Mouse (Mus musculus): ENCODE data around the gene Uts2. TPM values are rescaled to one million over a fixed set of nuclear protein-coding genes. Genes with fewer than 3 reads are reported as not detected.
A peak's percentile ranks its signal among the peaks of the same experiment; 100 is the strongest.

The Uts2 gene
- not detected in 2 replicates for polyA plus RNA-seq (2014; fragmentation: Nextera tagmentation; extraction: Ambion mirVana)

DNA sequence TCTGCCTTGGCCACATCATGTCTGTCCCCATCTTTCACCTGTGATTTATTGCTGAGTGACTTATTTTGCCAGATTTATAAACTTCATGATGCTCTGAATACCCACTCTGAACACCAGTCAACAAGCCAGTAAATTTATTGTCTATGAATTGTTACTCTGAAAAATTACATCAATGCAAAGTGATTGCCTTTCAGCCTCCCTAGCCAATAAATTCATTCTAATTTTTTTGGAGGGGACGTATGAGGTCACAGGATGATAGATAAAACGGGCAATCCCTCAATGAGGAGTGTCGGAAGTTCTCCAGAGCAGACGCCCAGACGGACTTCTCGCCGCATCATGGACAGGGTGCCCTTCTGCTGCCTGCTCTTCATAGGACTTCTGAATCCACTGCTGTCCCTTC is at the start of gene Uts2:
TSS of gene Uts2 (plus strand) at position 301 of the 400 bp plus-strand sequence.
- no peak within 1 kb of the TSS for H3K27ac ChIP-seq (ENCODE audit: low read depth, low read length)
- no peak within 1 kb of the TSS for H3K4me3 ChIP-seq (ENCODE audit: low read depth, low read length)
- H3K27me3 ChIP-seq (ENCODE audit: control insufficient read depth, insufficient read depth, low read length), result no peaks in the 10 kb centered on the region
- H3K4me1 ChIP-seq (replicated peaks; ENCODE audit: control insufficient read depth, insufficient read depth, low read length), result no peaks in the 10 kb centered on the region
- H3K9me3 ChIP-seq (ENCODE audit: control insufficient read depth, low read length), result no peaks in the 10 kb centered on the region
- H3K4me2 ChIP-seq (ENCODE audit: low read depth, low read length, severe bottlenecking), result no peak within 1 kb of the TSS
- H3K36me3 ChIP-seq (ENCODE audit: control insufficient read depth, insufficient read depth, low read length), result no peaks in the 10 kb centered on the region
- DNase-seq (ENCODE audit: low spot score), result no peak
- WGBS, result 90% methylated on average over 7 of the region's 7 CpGs
- H3K9ac ChIP-seq (ENCODE audit: low read length), result no peak within 1 kb of the TSS
- ATAC-seq (replicated peaks; ENCODE audit: low FRiP score), result no peak

DNA sequence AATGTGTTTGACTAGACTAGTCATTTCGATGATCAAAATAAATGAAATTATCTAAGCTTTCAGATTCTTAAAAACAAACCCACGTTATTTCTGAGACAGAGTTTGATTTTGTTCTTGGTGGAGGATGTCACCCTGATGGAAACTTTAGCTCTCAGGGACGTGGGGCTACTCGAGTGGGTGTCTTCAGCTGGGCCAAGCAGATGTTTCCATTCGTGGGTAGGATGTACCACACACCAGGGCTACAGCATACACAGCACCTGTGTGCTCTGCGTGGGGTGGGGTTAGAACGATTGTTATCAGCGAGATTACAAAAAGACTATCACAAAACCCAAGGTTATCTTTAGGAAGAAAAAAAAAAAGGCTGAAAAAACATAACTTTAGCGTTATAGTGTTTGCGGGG is 45.9 kb upstream of the Uts2 start:
- Histone ChIP-seq H3K4me2 (ENCODE audit: low read depth, low read length, severe bottlenecking) (no peak overlapping the region), H3K4me1 (replicated peaks; ENCODE audit: control insufficient read depth, insufficient read depth, low read length) (no peaks in the 10 kb centered on the region), H3K36me3 (ENCODE audit: control insufficient read depth, insufficient read depth, low read length) (no peaks in the 10 kb centered on the region), H3K27me3 (ENCODE audit: control insufficient read depth, insufficient read depth, low read length) (no peaks in the 10 kb centered on the region), H3K27ac (ENCODE audit: low read depth, low read length) (no peak overlapping the region), H3K9me3 (ENCODE audit: control insufficient read depth, low read length) (no peaks in the 10 kb centered on the region), H3K4me3 (ENCODE audit: low read depth, low read length) (no peak overlapping the region), H3K9ac (ENCODE audit: low read length) (no peak overlapping the region)
- DNase-seq (ENCODE audit: low spot score) (no peak), ATAC-seq (replicated peaks; ENCODE audit: low FRiP score) (no peak)
- WGBS, result 85% methylated on average over 10 of the region's 10 CpGs

DNA sequence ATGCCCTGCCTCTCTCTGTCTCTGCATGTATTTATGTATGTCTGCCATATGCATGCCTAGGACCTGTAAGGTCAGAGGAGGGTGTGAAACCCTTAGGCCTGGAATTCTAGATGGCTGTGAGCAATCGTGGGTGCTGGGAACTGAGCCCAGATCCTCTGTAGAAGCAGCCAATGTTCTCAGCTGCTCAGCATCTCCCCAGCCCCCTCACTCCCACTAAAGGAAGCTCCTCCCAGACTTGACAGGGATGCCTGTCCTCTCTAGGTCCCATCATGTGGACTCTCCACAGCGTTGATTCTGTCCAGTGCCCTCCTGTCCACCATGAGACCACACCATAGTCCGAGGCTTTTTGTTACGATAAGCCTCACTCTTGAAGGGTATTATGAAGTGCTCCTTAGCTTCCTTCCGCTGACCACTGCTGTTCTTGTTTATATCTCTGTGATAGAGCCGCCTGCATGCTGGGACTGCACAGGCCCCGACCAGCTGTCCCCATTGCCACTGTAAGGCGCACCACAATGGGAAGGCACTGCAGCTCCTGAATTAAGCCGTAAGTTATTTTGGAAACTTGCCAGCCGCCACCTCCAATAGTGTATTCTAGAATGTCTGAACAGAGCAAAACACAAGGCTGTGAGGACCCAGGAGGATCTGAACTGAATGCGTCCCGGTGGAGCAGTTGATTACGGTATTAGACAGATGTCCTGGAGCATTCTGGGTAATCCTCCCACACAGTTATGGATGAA is 40.4 kb upstream of the Uts2 start:
- DNase-seq (ENCODE audit: low spot score) (no peak), ATAC-seq (replicated peaks; ENCODE audit: low FRiP score) (no peak)
- WGBS, result 76% methylated on average over 13 of the region's 13 CpGs
- Histone ChIP-seq H3K9me3 (ENCODE audit: control insufficient read depth, low read length) (no peaks in the 10 kb centered on the region), H3K9ac (ENCODE audit: low read length) (no peak overlapping the region; the same call in 1 of the 2 replicates), H3K27me3 (ENCODE audit: control insufficient read depth, insufficient read depth, low read length) (no peaks in the 10 kb centered on the region), H3K4me3 (ENCODE audit: low read depth, low read length) (no peak overlapping the region), H3K4me2 (ENCODE audit: low read depth, low read length, severe bottlenecking) (no peak overlapping the region), H3K4me1 (replicated peaks; ENCODE audit: control insufficient read depth, insufficient read depth, low read length) (no peaks in the 10 kb centered on the region), H3K36me3 (ENCODE audit: control insufficient read depth, insufficient read depth, low read length) (no peaks in the 10 kb centered on the region), H3K27ac (ENCODE audit: low read depth, low read length) (no peak overlapping the region)

DNA sequence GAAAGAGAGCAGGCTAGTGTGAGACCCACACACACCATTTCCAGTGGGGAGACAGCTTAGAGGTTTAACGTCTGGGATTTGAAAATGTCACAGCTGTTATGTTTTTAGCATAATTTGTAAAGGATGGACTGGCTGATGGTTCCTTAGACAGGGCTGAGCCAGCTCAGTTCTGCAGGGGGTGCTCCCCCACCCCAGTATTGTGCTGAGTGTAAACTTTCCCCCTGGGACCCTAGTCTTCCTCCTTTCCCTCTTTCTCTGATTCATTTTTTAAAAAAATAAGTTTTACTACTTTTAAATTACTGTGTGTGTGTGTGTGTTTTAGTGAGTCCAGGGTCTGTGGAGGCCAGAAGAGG is 39.8 kb upstream of the Uts2 start:
- H3K4me2 ChIP-seq (ENCODE audit: low read depth, low read length, severe bottlenecking), result no peak overlapping the region
- no peak overlapping the region for H3K4me3 ChIP-seq (ENCODE audit: low read depth, low read length)
- no peak overlapping the region for H3K9ac ChIP-seq (ENCODE audit: low read length)
- no peaks in the 10 kb centered on the region for H3K9me3 ChIP-seq (ENCODE audit: control insufficient read depth, low read length)
- H3K4me1 ChIP-seq (replicated peaks; ENCODE audit: control insufficient read depth, insufficient read depth, low read length), result no peaks in the 10 kb centered on the region
- H3K36me3 ChIP-seq (ENCODE audit: control insufficient read depth, insufficient read depth, low read length), result no peaks in the 10 kb centered on the region
- no peak for DNase-seq (ENCODE audit: low spot score)
- ATAC-seq (replicated peaks; ENCODE audit: low FRiP score), result no peak
- 74% methylated on average over 1 of the region's 1 CpGs for WGBS
- H3K27me3 ChIP-seq (ENCODE audit: control insufficient read depth, insufficient read depth, low read length), result no peaks in the 10 kb centered on the region
- H3K27ac ChIP-seq (ENCODE audit: low read depth, low read length), result no peak overlapping the region

DNA sequence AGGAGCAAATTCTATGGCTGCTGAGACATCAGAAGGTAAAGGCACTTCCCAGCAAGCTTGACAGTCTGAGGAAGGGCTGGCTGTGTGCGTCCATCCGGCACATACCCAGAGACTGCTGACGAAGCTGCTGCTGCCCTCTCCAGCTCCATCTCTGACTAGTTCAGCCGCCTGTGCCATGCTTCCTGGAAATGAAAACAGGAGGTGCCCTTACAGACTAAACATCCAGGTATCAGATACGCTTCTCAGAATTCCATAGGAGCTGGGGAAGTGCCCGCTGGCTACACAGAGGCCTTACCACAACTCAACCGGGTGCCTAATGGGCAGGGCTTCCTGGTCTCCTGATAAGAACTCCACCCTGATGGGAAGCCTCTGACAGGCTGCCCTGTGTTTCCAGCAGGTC is 38.4 kb upstream of the Uts2 start:
- no peak overlapping the region for H3K4me2 ChIP-seq (ENCODE audit: low read depth, low read length, severe bottlenecking)
- 85% methylated on average over 7 of the region's 7 CpGs for WGBS
- no peak overlapping the region for H3K27ac ChIP-seq (ENCODE audit: low read depth, low read length)
- no peaks in the 10 kb centered on the region for H3K36me3 ChIP-seq (ENCODE audit: control insufficient read depth, insufficient read depth, low read length)
- no peaks in the 10 kb centered on the region for H3K4me1 ChIP-seq (replicated peaks; ENCODE audit: control insufficient read depth, insufficient read depth, low read length)
- DNase-seq (ENCODE audit: low spot score), result no peak
- no peak overlapping the region for H3K4me3 ChIP-seq (ENCODE audit: low read depth, low read length)
- H3K9ac ChIP-seq (ENCODE audit: low read length), result no peak overlapping the region
- H3K27me3 ChIP-seq (ENCODE audit: control insufficient read depth, insufficient read depth, low read length), result no peaks in the 10 kb centered on the region
- ATAC-seq (replicated peaks; ENCODE audit: low FRiP score), result no peak
- no peaks in the 10 kb centered on the region for H3K9me3 ChIP-seq (ENCODE audit: control insufficient read depth, low read length)

DNA sequence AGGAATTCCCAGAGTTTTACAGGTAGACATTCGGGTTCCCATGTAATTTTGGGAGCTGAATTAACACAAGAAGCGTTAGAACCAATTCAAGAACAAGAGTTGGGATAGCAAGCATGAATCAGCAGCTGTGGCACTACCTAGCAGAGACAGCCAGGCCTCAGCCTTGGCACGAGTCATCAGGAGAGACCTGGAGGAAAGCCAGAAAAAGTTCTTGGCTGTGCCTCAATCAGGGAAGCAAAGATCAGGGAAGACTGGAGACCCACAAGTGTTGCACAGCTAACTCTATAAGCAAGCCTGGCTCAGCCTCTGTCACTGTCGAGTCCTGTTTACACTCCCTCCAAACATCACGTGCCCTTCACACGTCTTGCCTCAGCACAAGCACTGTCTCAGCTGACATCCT is 34.7 kb upstream of the Uts2 start:
- Histone ChIP-seq H3K36me3 (ENCODE audit: control insufficient read depth, insufficient read depth, low read length) (no peaks in the 10 kb centered on the region), H3K27me3 (ENCODE audit: control insufficient read depth, insufficient read depth, low read length) (no peaks in the 10 kb centered on the region), H3K9ac (ENCODE audit: low read length) (no peak overlapping the region), H3K4me2 (ENCODE audit: low read depth, low read length, severe bottlenecking) (no peak overlapping the region), H3K4me3 (ENCODE audit: low read depth, low read length) (no peak overlapping the region), H3K9me3 (ENCODE audit: control insufficient read depth, low read length) (no peaks in the 10 kb centered on the region), H3K27ac (ENCODE audit: low read depth, low read length) (no peak overlapping the region), H3K4me1 (replicated peaks; ENCODE audit: control insufficient read depth, insufficient read depth, low read length) (no peaks in the 10 kb centered on the region)
- no peak for ATAC-seq (replicated peaks; ENCODE audit: low FRiP score)
- 77% methylated on average over 6 of the region's 6 CpGs for WGBS
- no peak for DNase-seq (ENCODE audit: low spot score)

DNA sequence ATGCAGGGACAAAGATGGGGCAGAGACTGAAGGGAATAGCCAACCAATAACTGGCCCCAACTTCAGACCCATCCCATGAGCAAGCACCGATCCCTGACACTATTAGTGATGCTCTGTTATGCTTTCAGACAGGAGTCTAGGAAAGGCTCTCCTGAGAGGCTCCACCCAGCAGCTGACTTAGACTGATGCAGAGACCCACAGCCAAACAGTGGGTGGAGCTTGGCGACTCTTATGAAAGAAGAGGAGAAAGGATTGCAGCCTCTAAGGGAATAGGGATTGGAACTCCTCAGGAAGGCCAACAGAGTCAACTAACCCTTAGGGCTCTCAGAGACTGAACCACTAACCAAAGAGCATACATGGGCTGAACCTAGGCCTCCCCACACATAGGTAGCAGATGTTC is 33.2 kb upstream of the Uts2 start:
- H3K27ac ChIP-seq (ENCODE audit: low read depth, low read length), result no peak overlapping the region
- no peak overlapping the region for H3K4me3 ChIP-seq (ENCODE audit: low read depth, low read length)
- ATAC-seq (replicated peaks; ENCODE audit: low FRiP score) (no peak), DNase-seq (ENCODE audit: low spot score) (no peak)
- H3K27me3 ChIP-seq (ENCODE audit: control insufficient read depth, insufficient read depth, low read length), result no peaks in the 10 kb centered on the region
- no peak overlapping the region for H3K4me2 ChIP-seq (ENCODE audit: low read depth, low read length, severe bottlenecking)
- WGBS, result 74% methylated on average over 2 of the region's 2 CpGs
- no peak overlapping the region for H3K9ac ChIP-seq (ENCODE audit: low read length)
- no peaks in the 10 kb centered on the region for H3K9me3 ChIP-seq (ENCODE audit: control insufficient read depth, low read length)
- H3K36me3 ChIP-seq (ENCODE audit: control insufficient read depth, insufficient read depth, low read length), result no peaks in the 10 kb centered on the region
- H3K4me1 ChIP-seq (replicated peaks; ENCODE audit: control insufficient read depth, insufficient read depth, low read length), result no peaks in the 10 kb centered on the region

DNA sequence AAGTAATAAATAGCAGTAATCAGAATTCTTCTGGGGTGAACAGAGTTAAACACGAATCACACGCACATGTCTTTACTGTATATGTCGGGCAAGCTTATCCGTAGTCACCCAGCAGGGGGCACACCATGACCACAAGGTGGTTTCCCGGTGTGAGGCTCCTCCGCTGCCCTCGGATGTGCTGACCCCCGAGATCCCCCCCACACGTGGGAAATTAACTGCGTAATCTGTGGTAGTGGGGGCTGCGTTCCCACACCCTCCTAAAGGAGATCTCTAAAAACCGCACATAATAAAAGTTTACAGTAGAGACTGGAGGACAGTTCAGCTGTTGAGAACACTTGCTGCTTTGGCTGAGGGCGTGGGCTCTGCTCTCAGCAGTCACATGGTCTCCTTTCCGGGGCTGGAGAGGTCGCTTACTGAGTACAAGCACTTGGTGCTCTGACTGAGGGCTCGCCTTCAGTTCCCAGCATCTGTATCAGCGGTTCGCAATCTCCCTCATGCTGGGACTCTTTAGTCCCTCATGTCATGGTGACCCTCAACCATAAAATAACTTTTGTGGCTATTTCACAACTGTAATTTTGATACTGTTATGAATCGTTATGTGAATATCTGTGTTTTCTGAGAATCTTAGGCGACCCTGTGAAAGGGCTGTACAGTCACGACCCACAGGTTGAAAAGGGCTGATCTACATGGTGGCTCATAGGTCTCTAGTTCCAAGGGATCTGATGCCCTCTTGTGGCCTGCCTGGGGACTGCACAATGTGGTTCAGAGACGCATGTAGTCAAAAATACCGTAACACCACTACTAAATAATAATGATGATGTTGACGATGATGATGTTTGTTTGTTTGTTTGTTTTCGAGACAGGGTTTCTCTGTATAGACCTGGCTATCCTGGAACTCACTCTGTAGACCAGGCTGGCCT is 32.0 kb upstream of the Uts2 start:
- no peak; the same call in 1 of the 2 replicates for ATAC-seq (replicated peaks; ENCODE audit: low FRiP score)
- H3K4me3 ChIP-seq (ENCODE audit: low read depth, low read length), result peak overlapping the region; percentile 1; the same call in 1 of the 2 replicates
- no peaks in the 10 kb centered on the region for H3K27me3 ChIP-seq (ENCODE audit: control insufficient read depth, insufficient read depth, low read length)
- peak overlapping the region; percentile 32; the same call in 1 of the 2 replicates for H3K4me2 ChIP-seq (ENCODE audit: low read depth, low read length, severe bottlenecking)
- peak; percentile 89 for DNase-seq (ENCODE audit: low spot score)
- no peaks in the 10 kb centered on the region for H3K9me3 ChIP-seq (ENCODE audit: control insufficient read depth, low read length)
- H3K27ac ChIP-seq (ENCODE audit: low read depth, low read length), result no peak overlapping the region
- no peaks in the 10 kb centered on the region for H3K36me3 ChIP-seq (ENCODE audit: control insufficient read depth, insufficient read depth, low read length)
- no peaks in the 10 kb centered on the region for H3K4me1 ChIP-seq (replicated peaks; ENCODE audit: control insufficient read depth, insufficient read depth, low read length)
- no peak overlapping the region for H3K9ac ChIP-seq (ENCODE audit: low read length)
- WGBS, result 16% methylated on average over 25 of the region's 25 CpGs

Data from forebrain, embryonic 11.5 days (tissue).